Mouse (Mus musculus): ENCODE measurements around the gene Rangrf.
A peak's percentile ranks its signal among the peaks of the same experiment; 100 is the strongest.
"Not testable (repeated sequence)": the region's sequence is repeated elsewhere in the genome, so short reads cannot be mapped to it uniquely, and the experiment has no call there.

The Rangrf gene

GRCm38 (mm10) chr11:68975601-68976000, 616 bp upstream of the Rangrf start:
- no peak for DNase-seq

- no peak for DNase-seq
Observed at GRCm38 (mm10) chr11:68974059-68974450, 930 bp downstream of the Rangrf start.

DNA sequence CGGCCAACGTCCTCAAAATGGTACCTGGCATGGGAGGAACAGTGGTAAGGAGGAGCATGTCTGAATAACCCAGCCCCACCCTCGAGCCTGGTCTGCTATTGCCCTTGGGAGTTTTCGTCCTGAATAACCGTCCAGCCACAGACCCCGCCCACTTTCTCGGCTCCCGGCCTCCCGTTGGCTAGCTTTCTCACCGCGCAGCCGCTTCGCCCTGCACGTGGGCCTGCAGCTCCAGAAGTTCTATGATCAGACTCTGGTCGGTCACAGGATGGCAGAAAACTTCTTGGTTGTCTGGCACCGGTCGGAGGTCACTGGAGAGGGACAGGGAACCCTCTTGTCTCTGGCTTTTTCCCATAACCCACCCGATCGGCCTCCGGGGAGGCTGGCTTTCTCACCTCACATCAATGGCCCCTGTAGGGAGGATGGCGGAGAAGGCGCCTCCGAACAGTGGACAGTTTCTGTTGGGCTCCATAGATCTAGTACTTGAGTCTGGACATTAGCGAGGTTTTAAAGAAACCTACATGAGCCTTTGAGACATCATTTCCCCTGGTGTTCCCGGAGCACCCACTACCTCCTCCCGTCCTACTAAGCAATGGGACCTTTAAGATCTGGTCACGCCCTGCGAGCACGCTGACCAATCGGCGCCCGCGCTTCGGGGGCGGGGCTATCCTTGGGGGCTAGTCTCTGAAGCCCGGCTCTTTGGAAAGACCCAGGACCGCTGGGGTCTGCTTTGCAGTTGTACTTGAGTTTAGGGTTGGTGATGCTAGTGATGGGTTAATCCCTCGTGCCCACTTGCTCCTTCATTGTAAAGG, 1.5 kb downstream of the Rangrf start:
- DNase-seq, result peak; percentile 52 to 71

DNA sequence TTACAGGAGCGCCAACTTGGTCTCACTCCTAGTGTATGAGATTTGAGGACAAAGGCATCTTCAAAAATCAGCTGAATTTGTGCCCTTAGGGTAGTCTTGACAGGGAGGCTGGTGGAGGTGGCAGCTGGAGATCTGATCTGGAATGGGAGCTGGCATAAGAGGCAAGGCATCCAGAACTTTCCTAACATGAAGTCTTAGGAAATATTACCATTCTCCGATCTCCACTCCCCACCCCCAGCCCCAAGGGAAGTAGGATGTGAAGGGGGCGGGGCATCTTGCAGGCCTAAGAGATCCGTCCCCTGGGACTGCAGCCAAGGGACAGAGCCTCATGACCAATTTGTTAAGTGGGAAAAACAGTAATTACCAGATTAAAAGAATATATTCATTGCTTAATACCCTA, 4.8 kb downstream of the Rangrf start:
- no peak for DNase-seq

- DNase-seq, result no peak
Observed at GRCm38 (mm10) chr11:68968752-68969151, 6.2 kb downstream of the Rangrf start.

- peak; percentile 79 to 82 for DNase-seq
Observed at GRCm38 (mm10) chr11:68967337-68968282, 7.4 kb downstream of the Rangrf start, which contains the start of gene Slc25a35. Gene Slc25a35 (plus strand): TSS chr11:68968131.

GRCm38 (mm10) chr11:68966554-68966953, 8.4 kb downstream of the Rangrf start:
- DNase-seq, result no peak

- peak in 1 of 2 experiments; percentile 67 for DNase-seq
Observed at GRCm38 (mm10) chr11:68965845-68966244, 9.1 kb downstream of the Rangrf start.

DNA sequence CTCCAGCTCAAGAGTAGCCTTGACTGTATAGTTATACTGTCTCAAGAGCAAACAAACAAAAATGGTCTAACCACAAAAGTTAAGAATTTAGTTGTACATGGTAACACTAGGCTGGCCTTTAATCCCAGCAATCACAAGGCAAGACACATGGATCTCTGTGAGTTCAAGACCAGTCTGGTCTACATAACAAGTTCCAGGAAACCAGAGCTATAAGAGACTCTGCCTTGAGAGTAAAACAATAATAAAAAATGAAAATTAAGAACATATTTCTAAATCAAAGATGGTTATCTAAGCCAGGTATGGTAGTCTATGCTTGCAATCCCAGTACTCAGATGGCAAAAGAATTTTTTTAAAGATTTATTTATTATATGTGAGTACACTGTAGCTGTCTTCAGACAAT, 9.9 kb downstream of the Rangrf start:
- DNase-seq, result no peak

DNA sequence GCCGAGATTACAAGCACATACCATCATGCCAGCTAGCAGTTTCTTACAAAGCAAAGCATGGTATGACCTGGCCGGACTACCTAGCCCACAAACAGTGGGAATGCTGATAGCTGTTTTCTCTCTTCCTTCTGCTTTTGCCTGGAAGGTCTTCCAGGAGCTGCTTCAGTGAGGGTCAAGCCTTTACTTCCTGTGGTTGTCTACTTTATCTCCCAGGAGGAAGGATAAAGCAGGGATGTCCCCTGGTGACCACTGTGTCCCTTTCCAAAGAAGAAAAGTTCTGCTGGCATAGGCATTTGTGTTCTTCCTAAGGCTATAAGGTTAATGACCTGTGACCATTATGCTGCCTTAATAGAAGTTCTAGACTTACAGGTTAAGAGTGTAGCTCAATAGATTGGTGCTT, 11.6 kb downstream of the Rangrf start:
- DNase-seq, result no peak

- DNase-seq, result not testable (repeated sequence)
Observed at GRCm38 (mm10) chr11:68962159-68962558, 12.8 kb downstream of the Rangrf start.

GRCm38 (mm10) chr11:68961596-68961995, 13.4 kb downstream of the Rangrf start:
- DNase-seq, result no peak

GRCm38 (mm10) chr11:68957971-68958370, 17.0 kb downstream of the Rangrf start:
- DNase-seq, result no peak

GRCm38 (mm10) chr11:68957308-68957707, 17.7 kb downstream of the Rangrf start, which contains the start of gene Arhgef15:
Gene Arhgef15 (minus strand): TSS chr11:68957480.
- no peak for DNase-seq

- no peak for DNase-seq
Observed at GRCm38 (mm10) chr11:68956697-68957096, 18.3 kb downstream of the Rangrf start.

DNA sequence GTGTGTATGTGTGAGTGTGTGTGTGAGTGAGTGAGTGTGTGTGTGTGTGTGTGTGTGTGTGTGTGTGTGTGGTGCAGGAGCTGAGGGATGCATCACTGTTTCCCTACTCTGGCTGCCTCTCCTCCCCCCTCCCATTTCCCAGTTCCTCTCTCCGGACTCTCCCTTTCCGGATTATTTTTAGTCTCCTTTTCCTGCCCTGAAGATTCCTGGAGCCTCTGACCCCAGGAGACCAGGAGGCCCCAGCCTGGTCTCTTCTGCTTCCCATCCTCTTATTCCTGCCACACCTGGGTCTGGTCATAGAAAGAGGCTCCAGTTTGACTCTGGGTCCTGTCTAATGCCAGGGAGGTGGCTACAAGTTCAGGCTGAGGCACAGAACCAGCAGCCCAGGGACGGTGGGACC, 18.9 kb downstream of the Rangrf start:
- DNase-seq, result no peak

DNA sequence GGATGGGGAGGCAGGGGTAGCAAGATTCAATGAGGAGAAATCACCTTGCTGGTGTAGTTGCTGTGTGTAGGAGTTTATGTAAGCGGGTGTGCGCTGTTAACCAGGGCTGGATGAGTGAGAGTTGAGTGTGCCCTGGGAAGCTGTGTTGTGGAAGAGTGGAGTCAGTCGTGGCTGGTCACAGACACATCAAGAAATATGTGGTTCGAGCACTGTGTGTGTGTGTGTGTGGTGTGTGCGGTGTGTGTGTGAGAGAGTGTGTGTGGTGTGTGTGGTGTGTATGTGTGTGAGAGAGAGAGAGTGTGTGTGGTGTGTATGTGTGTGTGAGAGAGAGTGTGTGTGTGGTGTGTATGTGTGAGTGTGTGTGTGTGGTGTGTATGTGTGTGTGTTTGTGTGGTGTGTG, 19.5 kb downstream of the Rangrf start:
- DNase-seq, result no peak

DNA sequence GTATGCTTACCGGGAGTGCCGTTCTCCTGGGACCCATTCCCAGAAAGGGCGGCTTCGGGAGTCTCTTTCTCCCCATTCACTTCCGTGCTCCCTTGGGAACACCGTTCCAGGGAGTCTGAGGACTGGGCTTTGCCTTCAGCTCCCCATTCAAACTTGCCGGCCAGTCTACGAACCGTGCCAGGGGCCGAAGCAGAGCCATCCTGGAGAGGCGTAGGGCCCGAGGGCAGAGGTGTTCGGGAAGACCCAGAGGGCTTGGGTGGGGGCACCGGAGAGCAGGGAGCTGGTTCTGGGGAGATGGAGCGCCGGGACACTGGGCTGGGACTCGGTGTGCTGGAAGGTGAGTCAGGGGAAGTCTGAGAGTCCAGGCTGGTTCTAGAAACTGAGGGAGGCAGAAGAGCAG, 20.6 kb downstream of the Rangrf start:
- no peak for DNase-seq

DNA sequence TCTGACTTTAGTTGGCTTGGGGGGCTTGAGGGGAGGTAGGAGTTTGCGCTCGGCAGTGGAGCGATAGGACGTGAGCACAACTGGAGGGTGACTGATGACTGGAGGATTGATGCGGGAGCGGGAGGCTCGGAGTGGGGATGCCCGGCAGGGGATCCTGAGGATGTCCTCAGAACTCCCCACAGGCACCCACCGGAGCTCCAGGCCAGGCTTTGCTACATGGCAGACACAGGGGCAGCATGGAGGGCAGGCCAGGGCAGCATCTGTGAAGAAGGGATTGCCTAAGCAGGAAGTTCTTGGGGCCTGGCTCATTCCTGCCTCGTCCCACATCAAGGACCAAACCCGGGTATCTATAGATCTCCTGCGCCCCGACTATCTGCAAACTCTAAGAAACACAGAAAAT, 21.1 kb downstream of the Rangrf start:
- DNase-seq, result no peak

- no peak for DNase-seq
Observed at GRCm38 (mm10) chr11:68947542-68947993, 27.4 kb downstream of the Rangrf start.

DNA sequence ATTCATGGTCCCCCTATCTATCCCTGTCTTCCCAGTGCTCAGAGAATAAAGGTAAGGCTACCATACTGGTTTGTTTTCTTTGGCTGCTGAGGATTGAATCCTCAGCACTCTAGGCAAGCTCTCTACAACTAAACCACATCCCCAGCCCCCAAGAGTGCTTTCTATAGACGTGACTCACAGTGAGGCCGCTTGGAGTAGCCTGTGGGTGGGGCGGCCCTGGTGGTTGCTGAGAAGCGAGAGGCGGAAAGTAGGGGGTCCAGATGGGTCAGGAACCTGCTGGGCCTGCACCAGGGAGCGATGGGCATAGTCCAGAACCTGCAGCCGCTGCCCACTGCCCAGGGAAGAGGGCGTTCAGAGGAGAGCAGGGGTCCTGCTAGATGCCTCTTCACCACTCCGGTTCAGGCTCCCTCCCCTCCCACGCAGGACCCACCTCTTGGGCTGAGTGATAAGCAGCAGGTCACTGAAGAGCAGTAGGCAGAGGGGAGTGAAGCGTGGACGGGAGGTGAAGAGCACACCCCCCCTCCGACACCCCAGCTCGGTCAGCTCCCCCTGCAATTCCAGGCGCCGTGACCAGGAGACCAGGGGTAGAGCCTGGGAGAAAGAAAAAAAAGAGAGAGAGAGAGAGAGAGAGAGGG, 28.1 kb downstream of the Rangrf start:
- DNase-seq, result no peak

GRCm38 (mm10) chr11:68946001-68946400, 29.0 kb downstream of the Rangrf start:
- no peak for DNase-seq

DNA sequence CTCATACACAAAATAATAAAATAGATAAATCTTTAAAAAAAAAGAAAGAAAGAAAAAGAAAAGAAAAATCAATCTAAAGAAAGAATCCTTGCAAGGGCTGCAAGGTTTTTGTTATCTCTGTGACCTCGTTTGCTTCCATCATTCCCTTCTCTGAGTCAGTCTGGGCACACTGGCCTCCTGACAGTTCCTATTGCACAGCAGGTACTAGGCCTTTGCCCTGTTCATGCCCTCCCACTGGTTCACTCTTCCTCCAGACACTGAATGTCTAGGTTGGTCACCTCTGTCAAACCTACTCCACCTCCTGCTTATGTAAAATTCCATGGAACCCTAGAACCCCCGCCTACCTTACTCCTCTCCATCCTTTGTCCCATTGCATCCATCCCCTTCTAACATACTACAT, 29.7 kb downstream of the Rangrf start:
- no peak for DNase-seq
